Mouse (Mus musculus): ENCODE measurements around the gene 5730596B20Rik. TPM values are rescaled to one million over a fixed set of nuclear protein-coding genes. Genes with fewer than 3 reads are reported as not detected.

The 5730596B20Rik gene
- polyA plus RNA-seq, 1 experiment from 2014 or later = 0.12 TPM

- Histone ChIP-seq H3K27ac (replicated peaks) (no peak overlapping the region), H3K4me1 (peaks cover 14% of the 10 kb centered on the region), H3K27me3 (replicated peaks; ENCODE audit: low read depth, poor library complexity, severe bottlenecking) (peaks cover 100% of the 10 kb centered on the region), H3K36me3 (replicated peaks) (no peaks in the 10 kb centered on the region), H3K4me3 (no peak overlapping the region), H3K9me3 (no peaks in the 10 kb centered on the region)
- DNase-seq (ENCODE audit: low spot score) = no peak
- WGBS = 8% methylated on average over 13 of the region's 13 CpGs
These were observed 45.4 kb downstream of the 5730596B20Rik start for GRCm38 (mm10) chr6:52222729-52223128.

- no peak overlapping the region for H3K4me3 ChIP-seq
- DNase-seq (ENCODE audit: low spot score) = no peak
- no peaks in the 10 kb centered on the region for H3K9me3 ChIP-seq
- peaks cover 11% of the 10 kb centered on the region for H3K4me1 ChIP-seq
- no peaks in the 10 kb centered on the region for H3K36me3 ChIP-seq (replicated peaks)
- peaks cover 100% of the 10 kb centered on the region for H3K27me3 ChIP-seq (replicated peaks; ENCODE audit: low read depth, poor library complexity, severe bottlenecking)
- no peak overlapping the region for H3K27ac ChIP-seq (replicated peaks)
- under 1% methylated on average over 24 of the region's 24 CpGs for WGBS
These were observed 46.9 kb downstream of the 5730596B20Rik start for GRCm38 (mm10) chr6:52223939-52224760.

- no peaks in the 10 kb centered on the region for H3K9me3 ChIP-seq
- no peaks in the 10 kb centered on the region for H3K36me3 ChIP-seq (replicated peaks)
- H3K27ac ChIP-seq (replicated peaks) = no peak overlapping the region
- 2% methylated on average over 36 of the region's 36 CpGs for WGBS
- no peak for DNase-seq (ENCODE audit: low spot score)
- peaks cover 100% of the 10 kb centered on the region for H3K27me3 ChIP-seq (replicated peaks; ENCODE audit: low read depth, poor library complexity, severe bottlenecking)
- peaks cover 11% of the 10 kb centered on the region for H3K4me1 ChIP-seq
- H3K4me3 ChIP-seq = no peak overlapping the region
These were observed 47.8 kb downstream of the 5730596B20Rik start for GRCm38 (mm10) chr6:52224895-52225611.

- WGBS = 2% methylated on average over 69 of the region's 69 CpGs
These were observed 48.6 kb downstream of the 5730596B20Rik start for GRCm38 (mm10) chr6:52225612-52226568.

GRCm38 (mm10) chr6:52226569-52227257 is 49.4 kb downstream of the 5730596B20Rik start:
- Histone ChIP-seq H3K9me3 (no peaks in the 10 kb centered on the region), H3K4me3 (no peak overlapping the region), H3K4me1 (peaks cover 7% of the 10 kb centered on the region), H3K27ac (replicated peaks) (no peak overlapping the region), H3K27me3 (replicated peaks; ENCODE audit: low read depth, poor library complexity, severe bottlenecking) (peaks cover 100% of the 10 kb centered on the region), H3K36me3 (replicated peaks) (no peaks in the 10 kb centered on the region)
- WGBS = 3% methylated on average over 26 of the region's 26 CpGs
- no peak for DNase-seq (ENCODE audit: low spot score)

More at GRCm38 (mm10) chr6:52225612-52226568, 48.6 kb downstream of the 5730596B20Rik start:
- peaks cover 14% of the 10 kb centered on the region for H3K4me1 ChIP-seq
- no peak for DNase-seq (ENCODE audit: low spot score)
- H3K27ac ChIP-seq (replicated peaks) = no peak overlapping the region
- H3K36me3 ChIP-seq (replicated peaks) = no peaks in the 10 kb centered on the region
- peaks cover 100% of the 10 kb centered on the region for H3K27me3 ChIP-seq (replicated peaks; ENCODE audit: low read depth, poor library complexity, severe bottlenecking)
- no peak overlapping the region for H3K4me3 ChIP-seq
- no peaks in the 10 kb centered on the region for H3K9me3 ChIP-seq

GRCm38 (mm10) chr6:52227470-52228222 is 50.3 kb downstream of the 5730596B20Rik start:
- no peaks in the 10 kb centered on the region for H3K36me3 ChIP-seq (replicated peaks)
- 2% methylated on average over 11 of the region's 11 CpGs for WGBS
- no peak for DNase-seq (ENCODE audit: low spot score)
- no peak overlapping the region for H3K27ac ChIP-seq (replicated peaks)
- no peaks in the 10 kb centered on the region for H3K9me3 ChIP-seq
- peaks cover 100% of the 10 kb centered on the region for H3K27me3 ChIP-seq (replicated peaks; ENCODE audit: low read depth, poor library complexity, severe bottlenecking)
- H3K4me1 ChIP-seq = peaks cover 6% of the 10 kb centered on the region; the same call in 1 of the 2 replicates
- no peak overlapping the region for H3K4me3 ChIP-seq

GRCm38 (mm10) chr6:52228475-52229465 is 51.5 kb downstream of the 5730596B20Rik start:
- H3K4me3 ChIP-seq = no peak overlapping the region
- H3K27me3 ChIP-seq (replicated peaks; ENCODE audit: low read depth, poor library complexity, severe bottlenecking) = peaks cover 100% of the 10 kb centered on the region
- H3K36me3 ChIP-seq (replicated peaks) = no peaks in the 10 kb centered on the region
- H3K27ac ChIP-seq (replicated peaks) = no peak overlapping the region
- H3K4me1 ChIP-seq = peaks cover 6% of the 10 kb centered on the region; the same call in 1 of the 2 replicates
- no peaks in the 10 kb centered on the region for H3K9me3 ChIP-seq
- no peak for DNase-seq (ENCODE audit: low spot score)
- 1% methylated on average over 38 of the region's 38 CpGs for WGBS

- DNase-seq (ENCODE audit: low spot score) = no peak
- WGBS = under 1% methylated on average over 44 of the region's 44 CpGs
- peaks cover 100% of the 10 kb centered on the region for H3K27me3 ChIP-seq (replicated peaks; ENCODE audit: low read depth, poor library complexity, severe bottlenecking)
These were observed 52.5 kb downstream of the 5730596B20Rik start for GRCm38 (mm10) chr6:52229558-52230416.

More at GRCm38 (mm10) chr6:52229558-52230416, 52.5 kb downstream of the 5730596B20Rik start:
- H3K4me1 ChIP-seq = peaks cover 13% of the 10 kb centered on the region; the same call in 1 of the 2 replicates
- H3K9me3 ChIP-seq = no peaks in the 10 kb centered on the region
- no peak overlapping the region for H3K4me3 ChIP-seq
- H3K27ac ChIP-seq (replicated peaks) = no peak overlapping the region
- no peaks in the 10 kb centered on the region for H3K36me3 ChIP-seq (replicated peaks)
